Mouse (Mus musculus): ENCODE results near the gene Tbx1. TPM values are rescaled to one million over a fixed set of nuclear protein-coding genes. Genes with fewer than 3 reads are reported as not detected.

The Tbx1 gene
- total and polyA plus RNA-seq, 3 experiments, result not detected

GRCm38 (mm10) chr16:18628206-18628947 lies 37.9 kb upstream of the Tbx1 start:
- Histone ChIP-seq H3K4me1 (ENCODE audit: control insufficient read depth in 1 of 2, insufficient read depth in 2 of 2, low read length in 2 of 2) (peaks cover 4 to 20% of the 10 kb centered on the region in 2 experiments), H3K36me3 (ENCODE audit: control insufficient read depth in 1 of 2, insufficient read depth in 2 of 2, low read length in 2 of 2) (peaks cover 0 to 7% of the 10 kb centered on the region in 2 experiments; a peak in 2 of 4 replicates), H3K9me3 (replicated peaks; ENCODE audit: insufficient read depth, low read length) (no peaks in the 10 kb centered on the region), H3K4me3 (ENCODE audit: control insufficient read depth in 1 of 2, insufficient read depth in 1 of 2, low read depth in 2 of 2, low read length in 2 of 2) (no peak overlapping the region), H3K27ac (ENCODE audit: control insufficient read depth, low read depth, low read length) (no peak overlapping the region), H3K9ac (ENCODE audit: control insufficient read depth, low read depth, low read length, poor library complexity, severe bottlenecking) (peak overlapping the region; percentile 2; the same call in 1 of the 2 replicates), H3K27me3 (ENCODE audit: control insufficient read depth in 1 of 2, insufficient read depth in 2 of 2, low read length in 2 of 2) (0 out of 4 replicates have a peak, but pooled peaks cover 0 to 1% of the 10 kb centered on the region in 2 experiments), H3K79me2 (ENCODE audit: control insufficient read depth, insufficient read depth, low read length, poor library complexity) (peaks cover 1% of the 10 kb centered on the region; the same call in 1 of the 2 replicates)
- TF ChIP-seq ZNF384 (IDR thresholded peaks at IDR 0.05; ENCODE audit: low read depth, low read length), result no peak
- TF ChIP-seq MAZ (IDR thresholded peaks at IDR 0.05; ENCODE audit: low read depth, low read length), result no peak
- TF ChIP-seq ZC3H11A (IDR thresholded peaks at IDR 0.05; ENCODE audit: low read depth, low read length), result no peak
- no peak for TF ChIP-seq USF1 (IDR thresholded peaks at IDR 0.05; ENCODE audit: low read depth, low read length)
- TF ChIP-seq TBP (IDR thresholded peaks at IDR 0.05; ENCODE audit: low read depth, low read length), result no peak
- TF ChIP-seq HCFC1 (IDR thresholded peaks at IDR 0.05; ENCODE audit: low read depth, low read length), result no peak
- no peak for TF ChIP-seq CHD1 (IDR thresholded peaks at IDR 0.05; ENCODE audit: low read depth, low read length)
- no peak for TF ChIP-seq POLR2A (IDR thresholded peaks at IDR 0.05; ENCODE audit: control insufficient read depth in 1 of 2, insufficient read depth in 1 of 2, low read depth in 1 of 2, low read length in 2 of 2, poor library complexity in 1 of 2)
- no peak for TF ChIP-seq UBTF (IDR thresholded peaks at IDR 0.05; ENCODE audit: borderline replicate concordance, insufficient read depth, low read depth, low read length)
- no peak for TF ChIP-seq KAT2A (conservative IDR thresholded peaks at IDR 0.05; ENCODE audit: low read depth, low read length)
- no peak for TF ChIP-seq NRF1 (IDR thresholded peaks at IDR 0.05; ENCODE audit: insufficient read depth, low read depth, low read length, poor library complexity, severe bottlenecking)
- no peak for DNase-seq (ENCODE audit: low read depth, low spot score)

GRCm38 (mm10) chr16:18627163-18627562 lies 36.7 kb upstream of the Tbx1 start:
- Histone ChIP-seq H3K27me3 (ENCODE audit: control insufficient read depth in 1 of 2, insufficient read depth in 2 of 2, low read length in 2 of 2) (no peaks in the 10 kb centered on the region), H3K4me1 (ENCODE audit: control insufficient read depth in 1 of 2, insufficient read depth in 2 of 2, low read length in 2 of 2) (peaks cover 4 to 20% of the 10 kb centered on the region in 2 experiments)

More at GRCm38 (mm10) chr16:18627163-18627562, 36.7 kb upstream of the Tbx1 start:
- Histone ChIP-seq H3K4me3 (ENCODE audit: control insufficient read depth in 1 of 2, insufficient read depth in 1 of 2, low read depth in 2 of 2, low read length in 2 of 2) (no peak overlapping the region), H3K9me3 (replicated peaks; ENCODE audit: insufficient read depth, low read length) (no peaks in the 10 kb centered on the region), H3K79me2 (ENCODE audit: control insufficient read depth, insufficient read depth, low read length, poor library complexity) (peaks cover 1% of the 10 kb centered on the region; the same call in 1 of the 2 replicates), H3K9ac (ENCODE audit: control insufficient read depth, low read depth, low read length, poor library complexity, severe bottlenecking) (no peak overlapping the region), H3K36me3 (ENCODE audit: control insufficient read depth in 1 of 2, insufficient read depth in 2 of 2, low read length in 2 of 2) (peaks cover 0 to 7% of the 10 kb centered on the region in 2 experiments; a peak in 2 of 4 replicates), H3K27ac (ENCODE audit: control insufficient read depth, low read depth, low read length) (no peak overlapping the region)
- no peak for DNase-seq (ENCODE audit: low read depth, low spot score)
- TF ChIP-seq MXI1 (IDR thresholded peaks at IDR 0.05; ENCODE audit: low read depth, low read length), result no peak
- no peak for TF ChIP-seq KAT2A (conservative IDR thresholded peaks at IDR 0.05; ENCODE audit: low read depth, low read length)
- no peak for TF ChIP-seq GABPA (IDR thresholded peaks at IDR 0.05; ENCODE audit: low read depth, low read length)
- no peak for TF ChIP-seq CHD1 (IDR thresholded peaks at IDR 0.05; ENCODE audit: low read depth, low read length)
- no peak for TF ChIP-seq USF1 (IDR thresholded peaks at IDR 0.05; ENCODE audit: low read depth, low read length)
- no peak for TF ChIP-seq RAD21 (IDR thresholded peaks at IDR 0.05; ENCODE audit: low read depth, low read length)
- TF ChIP-seq CHD2 (IDR thresholded peaks at IDR 0.05; ENCODE audit: low read length), result no peak
- TF ChIP-seq ETS1 (IDR thresholded peaks at IDR 0.05; ENCODE audit: low read depth, low read length), result no peak
- no peak for TF ChIP-seq ZNF384 (IDR thresholded peaks at IDR 0.05; ENCODE audit: low read depth, low read length)
- TF ChIP-seq POLR2A (IDR thresholded peaks at IDR 0.05; ENCODE audit: control insufficient read depth in 1 of 2, insufficient read depth in 1 of 2, low read depth in 1 of 2, low read length in 2 of 2, poor library complexity in 1 of 2), result no peak
